Mouse (Mus musculus): ENCODE measurements around the gene Gm20683. TPM values are rescaled to one million over a fixed set of nuclear protein-coding genes. Genes with fewer than 3 reads are reported as not detected.
A peak's percentile ranks its signal among the peaks of the same experiment; 100 is the strongest.

Gene Gm20683
- polyA plus RNA-seq, 1 experiment from 2014 or later: 2.9 TPM

DNA sequence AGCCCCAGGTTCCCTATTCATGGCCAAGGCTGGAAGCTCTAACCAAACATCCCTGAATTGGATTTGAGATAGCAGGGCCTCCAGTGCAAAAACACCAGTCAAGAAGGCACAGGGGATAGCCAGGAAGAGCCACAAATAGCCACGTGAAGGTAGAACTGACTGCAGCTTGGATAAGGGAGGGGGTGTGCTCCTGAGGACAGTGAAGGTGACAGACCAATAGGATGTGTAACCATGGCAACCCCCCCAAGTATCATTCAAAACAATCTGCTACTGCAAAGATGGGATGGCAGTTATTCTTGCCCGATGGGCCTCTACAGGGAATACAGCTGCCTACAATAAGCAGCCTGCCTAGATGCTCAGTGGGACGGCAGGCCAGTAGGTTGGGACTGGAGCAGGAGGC lies 4.0 kb downstream of the Gm20683 start:
- Histone ChIP-seq H3K36me3 (peaks cover 63% of the 10 kb centered on the region), H3K27me3 (no peaks in the 10 kb centered on the region), H3K4me2 (peak overlapping the region; percentile 98), H3K4me1 (peaks cover 43% of the 10 kb centered on the region), H3K27ac (0 out of 2 replicates have a peak overlapping the region, but pooled peaks have one; percentile 39), H3K4me3 (peak overlapping the region; percentile 43), H3K9me3 (no peaks in the 10 kb centered on the region), H3K9ac (peak overlapping the region; percentile 72)
- ATAC-seq (ENCODE audit: insufficient number of reproducible peaks, insufficient read depth, low FRiP score, low TSS enrichment, low read depth): no peak
- 53% methylated on average over 3 of the region's 3 CpGs for WGBS

- WGBS: 3% methylated on average over 29 of the region's 29 CpGs
- H3K4me3 ChIP-seq: peak within 1 kb of the TSS; percentile 43
- peaks cover 58% of the 10 kb centered on the region for H3K36me3 ChIP-seq
- H3K27ac ChIP-seq: peak within 1 kb of the TSS; percentile 39; the same call in 1 of the 2 replicates
- ATAC-seq (ENCODE audit: insufficient number of reproducible peaks, insufficient read depth, low FRiP score, low TSS enrichment, low read depth): no peak
- peaks cover 44% of the 10 kb centered on the region for H3K4me1 ChIP-seq
- H3K4me2 ChIP-seq: peak within 1 kb of the TSS; percentile 98
- H3K27me3 ChIP-seq: no peaks in the 10 kb centered on the region
- H3K9me3 ChIP-seq: no peaks in the 10 kb centered on the region
- H3K9ac ChIP-seq: peak within 1 kb of the TSS; percentile 72
Measured at GRCm38 (mm10) chr17:25837076-25837410, 4.5 kb downstream of the Gm20683 start, which contains the start of gene Rhbdl1. TSS of gene Rhbdl1 (minus strand) at chr17:25837295.

DNA sequence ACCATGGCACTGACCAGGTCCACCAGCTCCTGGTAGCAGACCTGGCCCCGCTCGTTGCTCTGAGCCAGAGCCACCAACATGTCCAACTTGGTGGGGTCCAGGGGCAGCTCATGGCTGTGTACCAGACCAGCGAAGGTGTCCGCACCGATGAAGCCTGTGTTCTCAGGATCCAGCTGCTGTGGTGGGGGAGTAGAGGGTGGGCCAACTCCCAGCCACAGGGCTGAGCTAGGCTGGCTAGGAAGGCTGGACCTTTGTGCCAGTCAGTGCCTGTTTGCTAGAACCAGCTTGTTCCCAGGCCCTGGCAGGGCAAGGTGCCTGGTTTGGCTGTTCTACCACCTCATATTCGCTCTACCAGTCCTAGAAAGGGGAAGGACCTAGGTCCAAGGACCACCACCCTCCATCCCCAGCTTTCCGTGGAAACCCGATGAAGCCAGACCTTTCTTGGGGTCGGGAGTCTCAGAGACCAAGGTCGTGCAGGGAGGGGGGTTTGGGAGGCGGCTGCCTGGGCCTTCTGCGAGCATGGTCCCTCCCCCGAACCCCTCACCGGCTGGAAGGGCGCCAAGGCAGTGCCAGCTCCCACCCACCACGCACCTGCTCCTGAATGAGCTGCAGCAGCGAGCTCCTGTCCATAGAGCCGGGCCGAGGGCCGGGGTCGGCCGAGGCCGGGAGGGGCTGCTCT lies 5.0 kb downstream of the Gm20683 start:
- Histone ChIP-seq H3K36me3 (peaks cover 56% of the 10 kb centered on the region), H3K4me3 (peak overlapping the region; percentile 43), H3K4me2 (peak overlapping the region; percentile 98), H3K9me3 (no peaks in the 10 kb centered on the region), H3K4me1 (peaks cover 50% of the 10 kb centered on the region), H3K27ac (peak overlapping the region; percentile 39; the same call in 1 of the 2 replicates), H3K27me3 (no peaks in the 10 kb centered on the region), H3K9ac (peak overlapping the region; percentile 72)
- 25% methylated on average over 23 of the region's 23 CpGs for WGBS
- no peak for ATAC-seq (ENCODE audit: insufficient number of reproducible peaks, insufficient read depth, low FRiP score, low TSS enrichment, low read depth)

- ATAC-seq (ENCODE audit: insufficient number of reproducible peaks, insufficient read depth, low FRiP score, low TSS enrichment, low read depth): no peak
- no peak overlapping the region for H3K4me3 ChIP-seq
- no peaks in the 10 kb centered on the region for H3K27me3 ChIP-seq
- H3K36me3 ChIP-seq: peaks cover 56% of the 10 kb centered on the region
- peak overlapping the region; percentile 98 for H3K4me2 ChIP-seq
- H3K9ac ChIP-seq: no peak overlapping the region
- 90% methylated on average over 16 of the region's 16 CpGs for WGBS
- H3K4me1 ChIP-seq: peaks cover 57% of the 10 kb centered on the region
- H3K9me3 ChIP-seq: no peaks in the 10 kb centered on the region
- H3K27ac ChIP-seq: 0 out of 2 replicates have a peak overlapping the region, but pooled peaks have one; percentile 16
Measured at GRCm38 (mm10) chr17:25835816-25836215, 5.7 kb downstream of the Gm20683 start.

DNA sequence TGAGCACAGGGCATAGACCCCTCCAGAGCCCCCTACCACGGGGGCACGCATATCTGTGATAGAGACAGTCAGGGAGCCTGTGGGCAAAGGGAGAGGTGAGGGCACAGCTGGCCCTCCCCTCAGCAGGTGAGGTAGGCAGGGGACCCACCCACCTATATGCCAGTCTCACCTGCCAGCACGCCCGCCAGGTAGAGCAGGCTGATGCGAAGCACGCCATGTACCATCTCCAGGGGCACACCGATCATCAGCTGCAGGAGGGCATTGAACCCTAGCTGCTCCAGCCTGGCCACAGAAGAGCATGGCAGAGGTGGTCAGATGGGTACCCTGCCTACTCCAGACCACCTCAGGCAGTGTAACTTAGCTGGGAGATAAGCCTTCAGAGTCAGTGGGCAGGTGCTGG lies 6.3 kb downstream of the Gm20683 start:
- Histone ChIP-seq H3K9ac (peak overlapping the region; percentile 93; the same call in 1 of the 2 replicates), H3K9me3 (no peaks in the 10 kb centered on the region), H3K36me3 (peaks cover 56% of the 10 kb centered on the region), H3K4me3 (peak overlapping the region; percentile 86; the same call in 1 of the 2 replicates), H3K27me3 (no peaks in the 10 kb centered on the region), H3K27ac (no peak overlapping the region), H3K4me2 (peak overlapping the region; percentile 98), H3K4me1 (peaks cover 62% of the 10 kb centered on the region)
- WGBS: 91% methylated on average over 7 of the region's 7 CpGs
- no peak for ATAC-seq (ENCODE audit: insufficient number of reproducible peaks, insufficient read depth, low FRiP score, low TSS enrichment, low read depth)

DNA sequence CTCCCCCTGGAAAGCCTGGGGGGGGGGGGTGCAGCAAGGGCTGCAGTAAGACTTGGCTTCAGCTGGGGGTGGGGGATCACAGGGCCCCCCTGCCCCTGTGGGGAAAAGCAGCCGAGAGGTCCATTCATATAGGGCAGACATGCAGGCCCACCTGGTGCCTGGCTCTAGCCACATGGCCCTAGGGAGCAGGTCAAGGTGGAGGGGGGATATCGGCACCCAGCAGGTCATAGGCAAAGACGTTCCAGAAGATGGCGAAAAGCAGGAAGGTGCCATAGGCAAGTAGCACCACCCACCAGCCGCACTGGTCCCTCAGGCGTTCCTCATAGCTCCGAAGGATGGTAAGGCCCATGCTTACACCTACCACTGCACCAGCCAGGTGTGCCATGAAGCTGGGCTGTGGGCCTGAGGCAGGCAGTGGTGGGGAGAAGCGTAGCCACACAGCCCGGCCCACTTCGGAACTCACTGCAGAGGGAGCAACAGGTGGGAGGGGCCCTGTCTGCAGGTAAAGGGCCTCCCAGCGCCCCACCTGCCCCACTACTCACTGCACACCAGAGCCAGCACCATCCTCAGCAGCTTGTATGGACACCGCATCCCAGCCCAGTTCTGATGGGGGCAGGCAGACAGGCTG lies 6.9 kb downstream of the Gm20683 start:
- Histone ChIP-seq H3K4me2 (peak overlapping the region; percentile 98), H3K36me3 (peaks cover 56% of the 10 kb centered on the region), H3K9me3 (no peaks in the 10 kb centered on the region), H3K9ac (peak overlapping the region; percentile 93), H3K27ac (no peak overlapping the region), H3K4me1 (peaks cover 68% of the 10 kb centered on the region), H3K4me3 (peak overlapping the region; percentile 86), H3K27me3 (no peaks in the 10 kb centered on the region)
- 83% methylated on average over 12 of the region's 12 CpGs for WGBS
- ATAC-seq (ENCODE audit: insufficient number of reproducible peaks, insufficient read depth, low FRiP score, low TSS enrichment, low read depth): no peak

DNA sequence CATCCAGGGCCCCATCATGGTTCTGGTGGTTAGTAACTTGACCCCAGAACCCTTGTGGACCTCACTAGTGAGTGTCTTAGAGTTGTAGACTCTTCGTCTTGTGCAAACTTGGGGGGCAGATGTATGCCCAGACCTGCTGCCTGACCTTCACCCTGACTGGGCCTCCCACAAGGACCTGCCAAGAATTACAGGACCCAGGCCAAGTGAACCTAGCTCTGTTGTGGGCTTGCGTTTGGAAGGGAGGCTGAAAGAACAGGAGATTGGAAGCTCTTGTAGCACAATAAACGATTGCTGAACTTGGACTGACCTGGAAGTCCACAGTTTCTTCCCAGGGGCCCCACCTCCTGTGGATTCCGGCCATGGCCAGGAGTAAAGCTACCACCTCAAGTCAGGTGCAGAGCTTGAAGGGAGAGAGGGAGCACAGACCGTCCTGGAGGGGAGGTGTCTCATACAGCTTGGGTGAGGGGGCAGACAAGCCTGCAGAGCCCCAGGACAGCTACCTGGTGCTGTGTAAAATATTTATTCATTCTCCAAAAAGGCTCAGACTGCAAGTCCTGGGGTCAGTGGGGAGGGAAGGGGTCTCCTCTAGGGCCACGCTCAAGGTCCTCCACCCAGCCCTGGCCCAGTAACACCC lies 7.5 kb downstream of the Gm20683 start:
- Histone ChIP-seq H3K9me3 (no peaks in the 10 kb centered on the region), H3K27ac (peak overlapping the region; percentile 95), H3K36me3 (peaks cover 52% of the 10 kb centered on the region), H3K4me1 (peaks cover 72% of the 10 kb centered on the region), H3K9ac (peak overlapping the region; percentile 93), H3K4me2 (peak overlapping the region; percentile 98), H3K4me3 (peak overlapping the region; percentile 86), H3K27me3 (no peaks in the 10 kb centered on the region)
- 50% methylated on average over 6 of the region's 6 CpGs for WGBS
- ATAC-seq (ENCODE audit: insufficient number of reproducible peaks, insufficient read depth, low FRiP score, low TSS enrichment, low read depth): no peak

DNA sequence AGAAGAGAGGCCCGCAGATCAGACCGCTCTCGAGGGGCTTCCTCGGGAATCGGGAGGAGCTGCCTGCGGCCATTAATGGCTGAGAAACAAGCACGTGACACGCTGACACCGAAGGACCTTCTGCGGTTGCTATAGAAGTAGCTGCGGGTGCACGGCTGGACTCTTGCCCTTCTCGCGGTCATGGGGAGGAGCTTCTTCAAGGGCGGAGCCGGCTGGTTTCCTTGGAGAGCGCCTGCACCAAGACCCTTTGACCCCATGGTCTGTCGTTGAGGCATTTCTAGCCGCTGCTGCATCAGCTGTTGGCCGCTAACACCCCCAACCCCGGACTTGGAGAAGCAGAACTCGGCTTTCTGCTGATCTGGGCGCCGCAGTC lies 8.3 kb downstream of the Gm20683 start, which contains the start of gene Stub1:
Gene Stub1 (minus strand): TSS at position 114 of the 373 bp plus-strand sequence.
- Histone ChIP-seq H3K9me3 (no peaks in the 10 kb centered on the region), H3K36me3 (peaks cover 47% of the 10 kb centered on the region), H3K27ac (peak within 1 kb of the TSS; percentile 95), H3K9ac (peak within 1 kb of the TSS; percentile 93), H3K4me1 (peaks cover 75% of the 10 kb centered on the region), H3K4me3 (peak within 1 kb of the TSS; percentile 86), H3K4me2 (peak within 1 kb of the TSS; percentile 98), H3K27me3 (no peaks in the 10 kb centered on the region)
- peak; percentile 11; the same call in 1 of the 2 replicates for ATAC-seq (ENCODE audit: insufficient number of reproducible peaks, insufficient read depth, low FRiP score, low TSS enrichment, low read depth)
- WGBS: under 1% methylated on average over 24 of the region's 24 CpGs

- H3K4me1 ChIP-seq: peaks cover 79% of the 10 kb centered on the region
- H3K4me3 ChIP-seq: peak overlapping the region; percentile 86
- H3K27me3 ChIP-seq: no peaks in the 10 kb centered on the region
- peak overlapping the region; percentile 93 for H3K9ac ChIP-seq
- H3K4me2 ChIP-seq: peak overlapping the region; percentile 98
- under 1% methylated on average over 71 of the region's 77 CpGs for WGBS
- peak overlapping the region; percentile 95 for H3K27ac ChIP-seq
- H3K9me3 ChIP-seq: no peaks in the 10 kb centered on the region
- peak; percentile 85 for ATAC-seq (ENCODE audit: insufficient number of reproducible peaks, insufficient read depth, low FRiP score, low TSS enrichment, low read depth)
- peaks cover 47% of the 10 kb centered on the region for H3K36me3 ChIP-seq
Measured at GRCm38 (mm10) chr17:25832436-25833290, 8.9 kb downstream of the Gm20683 start.

- peak overlapping the region; percentile 86 for H3K4me3 ChIP-seq
- peaks cover 56% of the 10 kb centered on the region for H3K36me3 ChIP-seq
- 63% methylated on average over 21 of the region's 21 CpGs for WGBS
- H3K9me3 ChIP-seq: no peaks in the 10 kb centered on the region
- H3K27ac ChIP-seq: peak overlapping the region; percentile 95
- no peak for ATAC-seq (ENCODE audit: insufficient number of reproducible peaks, insufficient read depth, low FRiP score, low TSS enrichment, low read depth)
- no peaks in the 10 kb centered on the region for H3K27me3 ChIP-seq
- peaks cover 70% of the 10 kb centered on the region for H3K4me1 ChIP-seq
- H3K9ac ChIP-seq: peak overlapping the region; percentile 93
- H3K4me2 ChIP-seq: peak overlapping the region; percentile 98
Measured at GRCm38 (mm10) chr17:25831451-25832281, 9.9 kb downstream of the Gm20683 start.

All from embryonic facial prominence, embryonic 13.5 days (tissue).